Mouse (Mus musculus): ENCODE results near the gene Hlcs. TPM values are rescaled to one million over a fixed set of nuclear protein-coding genes. Genes with fewer than 3 reads are reported as not detected.

Gene Hlcs
- total RNA-seq, 2 experiments from 2014 or later, result 7.3 to 9.1 TPM

DNA sequence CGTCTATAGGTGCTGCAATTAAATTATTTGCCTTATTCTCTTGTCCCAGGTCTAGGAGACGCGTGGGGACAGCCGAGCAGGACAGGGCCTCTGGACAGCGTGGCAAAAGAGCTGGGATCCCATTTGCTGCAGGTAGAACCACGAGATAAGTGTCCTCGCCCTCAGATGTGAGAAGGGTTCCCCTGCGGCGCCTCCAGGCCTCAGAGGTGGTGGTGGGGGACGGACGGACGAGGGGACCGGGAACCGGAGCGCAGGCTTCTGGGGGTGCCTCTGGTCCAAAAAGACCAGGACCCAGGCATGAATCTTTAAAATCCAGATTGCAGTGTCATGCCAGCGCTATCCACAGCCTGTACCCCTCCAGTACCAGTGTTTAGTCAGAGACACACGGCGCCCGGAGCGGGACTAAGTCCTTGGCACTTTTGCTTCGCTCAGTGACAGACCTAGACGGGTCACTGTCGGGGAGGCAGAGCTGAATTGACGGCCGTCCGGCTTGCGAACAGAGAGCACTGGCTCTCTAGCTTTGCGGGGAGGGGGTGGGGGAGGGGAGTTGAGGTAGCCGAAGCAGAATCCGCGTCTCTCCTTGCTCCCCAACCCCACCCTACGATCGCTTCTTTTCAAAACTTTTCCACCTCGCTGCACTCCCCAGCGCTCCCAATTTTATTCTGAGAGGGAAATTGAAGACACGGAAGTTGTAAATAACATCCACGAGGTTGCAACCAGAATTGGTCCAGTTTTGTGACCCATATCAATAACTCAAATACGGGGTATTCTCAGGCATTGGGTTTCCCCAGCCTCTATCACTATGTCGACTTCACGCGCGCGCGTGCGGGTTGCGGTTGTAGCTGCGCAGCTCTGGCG lies 218.9 kb downstream of the Hlcs start:
- DNase-seq, result peak in 1 of 2 experiments; percentile 9

DNA sequence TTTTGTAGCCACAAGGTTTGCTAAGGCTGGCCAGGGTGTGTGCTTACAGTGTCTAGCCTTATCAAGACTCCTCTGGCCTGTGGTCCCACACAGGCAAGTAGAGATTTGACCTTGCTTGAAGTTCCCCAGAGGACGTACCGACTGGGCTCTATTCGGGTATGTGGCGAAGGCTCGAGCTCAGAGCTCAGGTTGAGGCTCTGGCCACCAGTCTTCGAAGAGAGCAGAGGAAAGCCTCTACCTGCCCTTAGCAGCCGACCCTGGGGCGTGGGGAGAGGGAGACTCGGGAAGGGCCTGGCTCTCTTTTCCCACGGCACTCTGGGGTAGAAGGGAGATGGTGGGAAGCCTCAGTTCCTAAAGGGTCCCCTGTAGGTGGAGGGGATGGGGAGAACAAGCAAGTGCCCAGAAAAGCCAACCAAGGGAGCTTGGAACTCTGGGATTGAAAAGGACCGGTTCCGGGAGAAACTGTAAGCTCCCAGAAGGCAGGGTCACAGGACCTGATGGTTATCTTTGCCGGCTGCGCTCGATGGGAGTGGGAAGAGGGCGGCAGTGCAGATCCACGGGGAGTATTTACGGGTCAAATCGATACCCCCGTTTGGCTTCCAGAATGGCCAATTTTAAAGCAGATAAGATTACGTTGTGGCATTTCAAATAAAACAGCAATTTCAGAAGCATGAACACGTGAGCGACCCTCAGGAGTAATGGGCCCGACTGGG lies 220.1 kb downstream of the Hlcs start:
- peak in 1 of 2 experiments; percentile 10 for DNase-seq

DNA sequence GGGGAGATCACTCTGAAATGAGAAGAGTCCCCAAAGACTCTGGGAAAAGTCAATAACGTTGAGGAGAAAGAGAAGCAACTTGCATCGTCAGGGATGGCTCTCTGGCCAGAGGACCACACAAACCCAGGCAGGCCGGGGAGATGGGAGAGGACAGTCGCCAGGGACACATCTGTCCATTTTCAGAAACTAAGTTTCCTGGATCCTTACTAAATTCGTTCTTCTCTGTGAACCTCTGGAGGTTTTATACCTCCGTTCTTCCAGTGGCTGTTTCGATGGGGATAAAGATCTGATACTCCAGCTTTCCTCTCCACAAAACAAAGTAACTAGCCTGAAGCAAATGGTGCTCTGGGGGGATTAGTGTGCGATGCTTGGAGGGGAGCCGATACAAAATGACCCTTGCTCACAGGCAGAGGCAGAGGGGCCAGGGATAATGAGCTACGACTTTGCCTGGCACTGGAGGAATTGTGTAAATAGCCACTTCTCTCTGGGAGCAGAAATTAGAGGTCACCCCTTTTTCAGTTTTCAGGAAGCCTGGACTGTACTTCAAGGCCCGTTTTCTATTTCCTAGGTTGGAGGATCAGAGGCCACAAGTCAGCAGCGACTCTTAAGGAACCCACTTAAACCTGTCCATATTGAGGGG lies 220.7 kb downstream of the Hlcs start:
- DNase-seq, result no peak

DNA sequence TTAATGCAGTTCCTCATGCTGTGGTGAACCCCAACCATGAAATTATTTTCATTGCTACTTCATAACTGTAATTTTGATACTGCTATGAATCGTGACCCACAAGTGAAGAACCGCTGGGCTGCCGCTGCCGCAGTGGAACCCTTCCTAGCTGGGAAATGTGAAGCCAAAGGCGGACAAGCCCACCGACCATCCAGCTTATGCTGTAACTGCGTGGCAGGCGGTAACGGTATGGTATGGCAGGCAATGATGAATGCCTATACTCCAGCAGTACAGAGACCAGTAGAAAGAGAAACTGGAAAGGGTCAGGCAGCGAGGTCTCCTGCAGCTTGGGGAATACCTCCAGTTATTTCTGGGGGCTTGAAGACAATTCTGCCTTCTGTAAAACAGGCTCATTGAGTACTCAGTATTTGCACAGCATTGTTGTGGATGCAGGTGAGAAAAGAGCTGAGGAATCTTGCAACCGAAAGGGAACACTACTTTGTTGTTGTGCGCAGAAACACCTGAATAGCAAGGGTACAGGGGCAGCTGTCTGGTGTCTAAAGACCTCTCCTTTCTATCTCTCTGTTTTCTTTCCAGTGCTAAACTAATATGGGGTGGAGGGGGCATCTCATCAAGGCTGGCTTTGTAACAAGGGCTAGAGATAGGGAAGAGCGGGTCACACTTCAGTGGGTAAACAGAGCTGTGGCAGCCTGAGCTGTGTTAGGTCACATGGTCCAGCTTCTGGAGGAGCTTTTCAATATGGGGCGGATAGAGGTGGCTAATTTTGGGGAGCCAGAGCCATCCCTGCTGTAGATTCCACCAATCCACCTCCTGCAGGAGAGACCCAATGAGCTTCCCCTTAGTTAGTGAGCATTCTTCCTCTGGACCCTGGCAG lies 224.3 kb downstream of the Hlcs start:
- DNase-seq, result no peak

DNA sequence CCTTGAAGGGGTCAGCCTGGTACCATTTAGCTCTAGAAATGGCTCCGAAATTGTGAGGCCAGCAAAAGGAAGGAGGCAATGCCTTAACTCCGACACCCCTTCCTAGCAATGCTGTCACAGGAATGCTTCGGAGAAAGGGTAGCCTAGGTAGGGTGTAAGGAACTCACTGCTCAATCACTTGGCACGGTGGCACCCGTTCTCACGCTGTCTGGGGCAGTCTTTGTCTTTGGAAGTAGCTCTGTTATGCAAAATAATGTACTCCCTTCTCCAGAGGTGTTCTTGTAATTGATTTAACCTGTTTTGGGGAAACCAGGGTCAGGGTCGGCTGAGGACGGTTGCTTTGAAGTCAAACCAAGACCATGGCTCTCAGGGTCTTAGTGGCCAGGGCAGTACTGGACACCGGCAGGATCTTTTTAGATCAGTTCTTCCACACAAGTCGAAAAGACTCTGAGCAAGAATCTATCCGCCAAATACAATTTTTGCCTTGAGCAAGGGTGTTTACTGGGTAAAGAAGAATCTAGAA lies 225.1 kb downstream of the Hlcs start:
- no peak for DNase-seq

DNA sequence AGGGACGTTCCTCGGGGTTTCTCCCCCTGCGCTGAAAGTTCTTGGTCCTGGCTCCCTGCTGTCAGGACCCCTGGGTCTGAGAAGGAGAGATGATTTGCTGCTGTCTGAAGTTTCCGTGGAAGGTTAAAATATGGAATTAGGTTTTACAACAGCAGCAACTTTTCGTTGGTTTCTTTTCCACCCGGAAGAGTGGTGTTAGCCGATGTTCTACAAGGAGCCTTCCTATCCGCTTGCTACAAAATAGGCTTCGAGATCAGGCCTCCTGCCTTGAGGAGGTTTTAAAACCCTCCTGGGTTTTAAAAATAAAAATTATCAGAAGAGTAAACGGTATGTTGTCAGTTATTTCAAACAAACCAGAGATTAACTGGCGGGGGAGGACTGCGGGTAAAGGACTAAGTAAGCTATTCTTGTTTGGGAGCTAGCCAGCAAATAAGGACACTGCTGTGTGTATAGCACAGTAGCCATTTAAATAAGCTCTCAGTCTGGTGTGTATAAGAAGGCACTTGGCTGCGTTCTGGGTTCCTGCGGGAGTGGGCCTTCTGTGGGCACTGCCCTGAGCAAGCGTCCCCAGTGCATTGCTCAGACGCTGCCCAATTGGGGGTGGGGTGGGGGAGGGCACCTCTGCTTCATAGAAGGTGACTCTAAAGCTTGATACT lies 225.7 kb downstream of the Hlcs start:
- DNase-seq, result peak in 1 of 2 experiments; percentile 13

DNA sequence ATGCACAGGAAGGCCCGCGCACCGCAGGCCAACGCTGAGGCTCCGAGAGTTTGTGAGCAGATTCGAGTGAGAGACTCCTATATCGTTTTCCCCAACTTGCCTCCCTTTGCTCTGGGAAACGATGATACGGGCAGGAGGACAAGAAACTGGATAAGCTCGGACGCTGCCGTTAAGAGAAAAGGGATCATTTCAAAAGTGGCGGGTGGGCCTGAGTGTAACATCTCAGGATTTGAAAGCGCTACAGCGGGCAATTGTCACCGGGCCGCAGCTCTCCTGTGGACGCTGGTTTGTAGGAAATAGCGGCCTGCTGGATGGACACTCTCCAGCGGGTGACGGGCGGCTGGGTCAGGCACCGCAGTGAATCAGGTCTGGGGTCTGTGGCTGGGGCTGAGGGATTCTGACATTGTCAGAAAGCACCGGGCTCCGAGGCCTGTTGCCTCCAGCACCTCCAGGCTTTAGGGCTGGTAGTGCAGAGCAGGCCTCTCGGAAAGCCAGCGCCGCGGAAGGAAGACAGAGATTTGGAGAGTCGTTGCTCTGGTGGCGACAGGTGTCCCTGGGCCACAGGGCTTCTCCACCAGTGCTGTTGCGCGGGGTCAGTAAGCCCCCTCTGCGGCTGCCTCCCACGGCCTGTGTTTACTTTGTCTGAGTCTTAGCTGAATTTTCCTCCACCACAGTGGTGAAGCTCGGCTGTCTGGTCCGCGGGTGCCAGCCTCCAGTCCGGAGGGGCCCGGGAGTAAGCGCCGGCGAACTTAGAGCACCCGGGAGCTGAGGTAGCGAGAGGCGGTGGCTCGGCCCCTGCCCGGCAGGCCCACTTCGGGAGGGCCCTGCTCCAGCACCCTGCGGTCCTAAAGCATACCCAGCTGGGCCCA lies 226.4 kb downstream of the Hlcs start:
- peak in 1 of 2 experiments; percentile 35 for DNase-seq

DNA sequence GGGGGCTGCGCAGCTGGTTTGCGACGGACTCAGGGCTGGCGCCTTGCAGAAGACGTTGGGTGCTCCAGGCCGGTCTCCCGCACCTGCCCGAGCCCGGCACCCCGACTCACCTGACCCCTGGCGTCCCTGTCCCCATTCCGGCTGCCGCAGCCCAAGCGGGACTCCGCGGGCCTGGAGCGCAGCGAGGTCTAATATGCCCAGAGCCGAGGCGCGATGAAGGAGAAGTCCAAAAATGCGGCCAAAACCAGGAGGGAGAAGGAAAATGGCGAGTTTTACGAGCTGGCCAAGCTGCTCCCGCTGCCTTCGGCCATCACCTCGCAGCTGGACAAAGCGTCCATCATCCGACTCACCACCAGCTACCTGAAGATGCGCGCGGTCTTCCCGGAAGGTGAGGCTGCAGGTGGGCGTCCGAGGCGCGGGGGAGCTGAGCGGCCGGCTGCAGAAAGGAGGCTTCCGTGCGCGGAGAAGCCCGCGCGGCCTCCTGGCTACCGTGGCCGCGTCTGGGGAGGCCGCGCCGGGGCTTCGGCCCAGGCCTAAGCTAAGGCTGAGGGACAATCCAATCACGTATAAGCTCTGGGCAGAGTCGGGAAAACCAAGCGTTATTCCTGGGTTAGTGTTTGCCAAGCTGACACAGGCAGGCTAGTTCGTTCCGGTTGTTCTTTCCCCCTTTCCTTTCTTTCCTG lies 227.6 kb downstream of the Hlcs start:
- peak in 1 of 2 experiments; percentile 18 for DNase-seq

DNA sequence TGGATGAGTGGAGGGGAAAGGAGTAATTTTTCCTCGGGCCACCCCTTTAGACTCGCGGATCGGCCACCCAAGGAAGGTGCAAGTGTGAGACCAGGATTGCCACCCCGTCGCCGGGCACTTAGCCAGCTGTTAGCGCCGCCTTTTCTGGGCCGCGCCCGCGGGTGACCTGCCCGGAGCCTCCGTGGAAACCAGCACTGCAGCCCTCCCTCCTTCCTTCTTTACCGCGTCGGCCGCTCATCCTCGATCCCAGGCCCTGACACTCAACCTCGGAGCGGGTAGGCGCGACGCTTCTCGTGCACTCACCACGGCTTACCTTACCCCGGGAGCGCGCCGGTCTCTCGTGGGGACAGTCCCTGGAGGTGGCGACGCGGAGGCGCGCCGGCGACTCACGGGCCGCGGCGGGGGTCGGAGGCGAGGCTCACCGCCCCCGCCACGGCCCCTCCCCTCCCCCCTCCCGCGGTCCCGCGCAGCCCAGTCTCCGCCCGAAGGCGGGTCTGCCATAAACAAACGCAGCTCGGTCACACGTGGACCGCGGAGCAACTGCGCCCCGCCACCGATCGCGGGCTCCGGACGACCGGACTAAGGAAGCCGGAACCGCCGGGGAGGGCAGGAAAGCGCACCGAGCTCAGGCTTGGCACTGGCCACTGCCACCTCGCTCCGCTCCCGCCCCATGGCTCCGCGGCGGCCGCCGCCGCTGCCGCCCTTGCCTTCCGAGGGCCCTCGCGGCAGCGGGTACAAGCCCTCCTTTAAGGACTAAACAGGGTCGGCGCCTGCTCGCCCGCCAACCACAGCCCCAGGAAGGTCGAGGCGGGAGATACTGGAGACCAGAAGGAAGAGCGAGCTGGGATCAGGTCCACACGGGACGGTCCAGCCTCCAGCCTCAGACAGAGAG lies 228.4 kb downstream of the Hlcs start, which contains the start of gene Sim2:
Gene Sim2, plus strand, starts transcription at position 221 of the 892 bp plus-strand sequence.
- peak in 1 of 2 experiments; percentile 34 for DNase-seq

DNA sequence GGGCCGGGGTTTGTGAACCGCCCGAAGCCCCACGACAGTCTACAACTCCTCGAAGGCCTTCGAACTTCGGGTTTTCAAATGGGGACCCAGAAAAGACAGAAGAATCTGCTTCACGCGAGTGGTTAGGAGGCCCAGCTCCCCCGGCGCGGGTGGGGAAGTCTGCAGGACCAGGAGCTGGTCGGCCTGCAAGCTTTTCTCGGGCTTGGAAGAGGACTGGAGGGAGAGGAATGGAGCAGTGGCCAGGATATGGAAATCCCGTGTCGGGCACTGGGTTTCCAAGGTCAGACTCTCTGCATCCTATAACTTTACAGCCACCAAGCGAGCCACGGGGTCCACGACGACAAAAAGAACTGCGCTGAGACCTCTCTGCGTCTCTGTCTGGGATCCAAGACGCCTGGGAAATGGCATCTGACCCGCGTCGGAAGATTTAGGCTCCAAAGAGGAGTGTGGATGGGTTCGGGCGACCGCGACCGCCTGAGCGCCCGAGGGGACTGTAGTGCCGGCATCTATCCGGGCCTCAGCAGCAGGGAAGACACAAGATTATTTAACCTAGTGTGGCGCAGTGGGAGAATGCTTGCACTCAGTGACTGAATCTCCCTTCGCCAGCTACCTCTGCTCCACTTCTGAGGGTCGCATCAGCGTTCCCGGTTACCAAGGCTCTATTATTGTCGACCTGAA lies 229.4 kb downstream of the Hlcs start:
- DNase-seq, result peak in 1 of 2 experiments; percentile 28

DNA sequence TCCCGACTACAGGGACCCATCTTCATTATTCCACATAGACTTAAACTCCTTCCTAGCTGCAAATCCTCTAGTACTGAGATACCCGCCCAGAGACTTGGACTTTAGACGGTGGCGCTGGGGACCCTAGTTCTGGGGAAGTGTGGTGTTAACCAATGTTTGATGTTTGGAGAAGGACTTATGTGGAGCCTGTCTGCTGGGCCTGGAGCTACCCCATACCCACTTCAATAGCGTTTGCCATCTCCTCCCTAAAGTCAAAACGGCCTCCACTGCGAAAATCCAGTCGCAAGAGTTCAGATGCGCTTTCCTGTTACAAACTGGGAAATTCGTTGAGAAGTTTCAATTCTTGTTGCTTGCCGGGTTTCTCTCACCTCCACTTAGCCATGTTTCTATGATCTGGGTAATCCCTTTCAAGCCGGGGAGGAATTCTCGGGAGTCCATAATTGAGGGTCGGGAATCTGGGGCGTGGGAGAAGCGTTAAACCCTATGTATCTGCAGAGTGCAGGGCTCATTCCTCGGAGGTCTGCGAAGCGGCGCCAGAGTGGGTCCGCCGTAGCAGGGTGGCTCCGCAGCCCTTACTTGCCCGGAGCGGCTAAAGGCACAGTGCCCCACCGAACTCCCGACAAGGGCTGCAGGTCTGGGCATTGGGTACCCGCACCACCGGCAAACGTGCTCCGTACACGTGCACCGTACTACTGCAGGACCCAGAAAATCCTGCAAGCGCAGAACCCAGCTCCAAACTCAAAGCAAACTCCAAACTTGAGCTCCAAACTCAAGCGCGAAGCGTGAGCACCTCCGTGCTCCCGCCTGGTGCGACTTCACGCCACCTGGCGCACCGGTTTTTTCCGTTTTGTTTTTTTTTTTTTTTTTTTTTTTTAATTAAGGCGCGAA lies 230.2 kb downstream of the Hlcs start:
- DNase-seq, result peak in 1 of 2 experiments; percentile 32

DNA sequence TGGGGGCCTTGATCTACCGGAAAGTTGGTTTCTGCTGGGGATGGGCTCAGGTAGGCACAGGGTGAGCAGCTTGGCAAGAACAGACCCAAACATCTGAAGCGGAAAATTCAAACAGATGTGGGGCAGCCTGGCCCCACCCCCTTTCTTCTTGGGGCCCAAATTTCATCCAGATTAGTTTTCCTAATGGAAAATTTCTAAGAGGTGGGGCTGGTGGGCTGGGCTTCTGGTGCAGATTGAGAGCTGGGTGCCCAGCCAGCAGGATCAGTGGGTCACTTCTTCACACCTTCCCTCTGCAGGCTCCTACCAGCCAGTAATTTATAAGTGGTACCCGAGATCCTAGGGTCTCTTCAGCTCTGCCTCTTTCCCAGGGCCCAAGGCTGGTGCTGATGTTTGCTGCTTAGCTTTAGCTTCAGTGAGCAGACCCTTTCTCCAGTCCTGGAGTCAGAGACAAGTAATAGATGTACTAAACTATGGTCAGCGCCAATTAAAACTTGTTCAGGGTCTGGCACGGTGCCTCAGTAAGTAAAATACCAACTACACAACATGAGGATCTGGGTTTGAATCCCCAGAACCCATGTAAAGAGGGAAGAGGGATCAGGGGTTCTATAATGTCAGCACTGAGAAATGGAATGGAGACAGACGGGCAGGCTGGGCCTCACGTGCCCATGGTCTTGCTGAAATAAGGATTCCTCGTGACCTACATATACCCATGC lies 231.2 kb downstream of the Hlcs start:
- no peak for DNase-seq

DNA sequence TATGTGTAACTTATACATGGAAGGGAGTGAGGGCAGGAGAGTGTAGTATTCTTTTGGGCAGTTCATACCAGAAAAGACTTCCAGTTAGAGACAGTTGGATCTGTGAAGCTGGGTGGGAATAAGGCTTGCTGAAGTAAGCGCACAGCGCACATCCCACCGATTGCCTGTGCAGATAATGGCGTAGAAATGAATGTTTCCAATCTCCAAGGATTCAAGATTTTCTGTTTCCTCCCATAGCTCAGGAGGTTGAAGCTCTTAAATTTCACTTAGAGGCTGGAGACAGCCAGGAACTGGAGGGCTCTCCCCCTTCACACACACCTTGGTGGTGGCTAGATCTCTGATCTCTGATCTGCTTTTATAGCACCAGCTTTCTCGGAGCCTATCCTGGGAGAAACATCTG lies 231.8 kb downstream of the Hlcs start:
- DNase-seq, result no peak

DNA sequence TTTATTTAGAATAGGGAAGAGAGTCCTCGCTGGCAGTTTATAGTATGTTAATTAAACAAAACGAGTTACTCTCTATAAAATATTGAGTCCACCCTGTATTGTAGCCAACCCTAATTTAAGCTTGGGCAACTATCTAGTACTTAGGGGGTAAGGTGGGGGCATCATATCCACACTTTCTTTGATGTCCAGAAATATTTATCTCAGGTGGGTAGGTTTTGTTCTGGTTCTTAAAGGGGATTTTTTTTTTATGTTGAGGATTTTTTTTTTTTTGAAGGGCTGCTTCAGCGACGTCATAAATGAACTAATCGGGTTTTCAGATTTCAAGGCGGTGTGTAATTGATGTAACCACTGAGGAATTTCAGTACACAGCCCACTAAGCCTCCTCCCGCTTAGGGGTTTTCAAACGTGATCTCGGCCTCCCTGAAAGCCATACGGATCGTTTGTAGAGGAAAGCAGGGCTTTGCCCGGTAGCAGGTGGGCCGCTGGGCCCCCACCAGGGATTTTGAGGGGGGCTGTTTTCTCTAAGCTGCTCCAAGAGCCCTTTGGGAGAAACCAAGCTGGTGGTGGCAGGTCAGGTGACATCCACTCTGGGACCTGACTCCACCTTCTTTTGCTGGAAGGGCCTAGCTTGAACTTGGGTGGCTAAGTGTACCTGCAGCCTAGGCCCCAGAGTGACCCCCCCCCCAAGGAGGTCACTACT lies 233.4 kb downstream of the Hlcs start:
- no peak for DNase-seq
